Mouse (Mus musculus): Measurements from ENCODE around the gene Cald1. TPM values are rescaled to one million over a fixed set of nuclear protein-coding genes. Genes with fewer than 3 reads are reported as not detected.

Gene Cald1
- polyA plus RNA-seq, 1 experiment from 2014 or later: 70.4 TPM

DNA sequence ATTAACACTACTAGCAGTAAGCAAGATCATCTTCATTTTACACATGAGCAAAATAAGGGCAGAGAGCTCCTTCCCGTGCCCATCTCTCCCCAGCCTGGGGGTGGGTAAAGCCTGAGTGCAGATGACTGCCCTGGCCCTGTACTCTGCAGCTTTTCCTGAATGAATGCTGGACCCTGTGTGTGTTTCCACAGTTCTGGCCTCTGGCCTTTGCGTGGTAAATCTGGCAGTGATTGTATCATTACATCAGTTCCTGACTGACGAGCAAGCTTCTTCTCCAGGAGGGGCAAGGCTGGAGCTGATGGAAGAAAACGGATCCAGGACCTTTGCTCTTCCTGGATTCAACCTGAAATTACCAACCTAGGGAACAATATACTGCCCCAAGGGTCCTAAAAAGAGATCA is 122.1 kb downstream of the Cald1 start:
- Histone ChIP-seq H3K9ac (no peak overlapping the region), H3K27ac (no peak overlapping the region), H3K4me2 (no peak overlapping the region), H3K9me3 (replicated peaks) (no peaks in the 10 kb centered on the region), H3K36me3 (peaks cover 8% of the 10 kb centered on the region; the same call in 1 of the 2 replicates), H3K27me3 (no peaks in the 10 kb centered on the region), H3K4me1 (replicated peaks) (peaks cover 59% of the 10 kb centered on the region), H3K4me3 (replicated peaks) (no peak overlapping the region)
- no peak for ATAC-seq (ENCODE audit: low read depth)
- WGBS (ENCODE audit: insufficient replicate concordance): 46% methylated on average over 4 of the region's 4 CpGs
- DNase-seq: no peak

DNA sequence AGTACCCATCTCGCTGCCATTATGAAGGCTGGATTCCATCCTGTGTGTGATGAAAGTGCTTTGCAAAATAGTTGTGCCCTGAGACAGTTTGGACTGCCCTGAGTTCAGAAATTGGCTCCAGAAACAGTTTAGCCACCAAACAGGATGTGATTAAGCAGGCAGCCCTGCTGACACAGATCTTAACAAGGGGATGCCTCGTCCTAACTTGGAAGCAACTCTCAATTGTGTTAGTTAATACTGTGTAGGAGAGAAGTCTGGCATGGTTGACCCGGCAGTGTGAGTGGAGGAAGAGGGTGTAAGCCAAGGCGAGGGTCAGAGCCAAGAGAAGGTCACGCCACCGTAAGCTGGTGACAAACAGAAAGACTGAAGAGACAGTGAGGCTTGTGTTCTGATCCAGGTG is 123.4 kb downstream of the Cald1 start:
- ATAC-seq (ENCODE audit: low read depth) (no peak), DNase-seq (no peak)
- H3K4me1 ChIP-seq (replicated peaks): peaks cover 48% of the 10 kb centered on the region
- H3K27me3 ChIP-seq: no peaks in the 10 kb centered on the region
- H3K36me3 ChIP-seq: peaks cover 8% of the 10 kb centered on the region; the same call in 1 of the 2 replicates
- WGBS (ENCODE audit: insufficient replicate concordance): 45% methylated on average over 6 of the region's 6 CpGs
- H3K9me3 ChIP-seq (replicated peaks): no peaks in the 10 kb centered on the region
- H3K27ac ChIP-seq: no peak overlapping the region
- no peak overlapping the region for H3K4me2 ChIP-seq
- H3K4me3 ChIP-seq (replicated peaks): no peak overlapping the region
- no peak overlapping the region for H3K9ac ChIP-seq

DNA sequence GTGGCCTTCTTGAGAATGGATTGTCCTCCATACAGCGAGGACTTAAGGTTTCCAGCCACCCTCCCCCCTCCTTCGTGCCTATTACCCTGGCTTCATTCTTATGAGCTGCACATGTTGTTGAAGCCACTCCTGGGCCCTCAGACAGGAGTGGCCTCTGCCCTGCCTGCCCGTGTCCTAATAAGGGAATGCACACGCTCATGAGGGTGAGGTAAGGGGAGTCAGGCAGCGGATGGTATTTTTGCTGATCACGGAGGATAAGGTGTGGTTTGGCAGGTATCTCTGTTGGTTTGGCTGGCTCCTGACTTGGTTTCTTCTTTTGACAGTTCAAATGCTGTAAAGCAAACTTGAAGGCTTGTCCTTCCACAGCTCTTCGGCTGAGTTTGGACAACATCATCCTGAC is 124.4 kb downstream of the Cald1 start:
- DNase-seq (no peak), ATAC-seq (ENCODE audit: low read depth) (no peak)
- 71% methylated on average over 7 of the region's 7 CpGs for WGBS (ENCODE audit: insufficient replicate concordance)
- no peak overlapping the region for H3K4me3 ChIP-seq (replicated peaks)
- H3K36me3 ChIP-seq: peaks cover 8% of the 10 kb centered on the region; the same call in 1 of the 2 replicates
- no peaks in the 10 kb centered on the region for H3K27me3 ChIP-seq
- no peaks in the 10 kb centered on the region for H3K9me3 ChIP-seq (replicated peaks)
- H3K27ac ChIP-seq: no peak overlapping the region
- H3K4me2 ChIP-seq: no peak overlapping the region
- H3K4me1 ChIP-seq (replicated peaks): peaks cover 44% of the 10 kb centered on the region
- H3K9ac ChIP-seq: no peak overlapping the region

DNA sequence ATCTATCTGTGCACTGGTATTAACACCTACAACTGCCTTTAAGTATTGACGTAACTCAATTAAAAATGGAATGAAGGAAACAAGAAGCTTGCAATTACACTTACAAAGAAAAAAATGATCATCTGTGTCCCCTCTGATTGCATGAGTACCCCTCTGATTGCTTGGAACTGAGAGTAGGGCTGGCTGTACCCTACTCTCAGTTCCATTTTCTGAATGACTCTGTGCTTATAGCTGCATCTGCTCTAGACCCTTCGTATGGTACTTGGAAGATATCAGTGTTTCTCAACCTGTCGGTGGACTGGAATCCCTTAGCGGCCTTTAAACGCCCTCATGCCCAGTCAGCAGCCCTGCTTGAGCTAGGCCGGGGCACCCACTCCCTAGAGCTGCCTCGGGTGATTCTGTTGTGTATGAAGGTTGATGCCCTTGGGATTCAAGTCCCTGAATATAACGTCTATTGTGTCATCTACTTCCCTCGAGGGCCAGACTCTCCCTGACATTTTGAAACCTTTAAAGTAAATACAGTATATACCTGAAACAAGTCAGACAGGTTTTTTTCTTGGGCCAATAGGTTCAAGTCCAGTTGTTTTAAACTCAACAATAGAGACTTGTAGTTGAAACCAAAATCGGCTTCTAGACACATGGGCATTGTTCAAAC is 125.1 kb downstream of the Cald1 start:
- Histone ChIP-seq H3K36me3 (peaks cover 8% of the 10 kb centered on the region; the same call in 1 of the 2 replicates), H3K27me3 (no peaks in the 10 kb centered on the region), H3K4me3 (replicated peaks) (no peak overlapping the region), H3K27ac (no peak overlapping the region), H3K4me1 (replicated peaks) (peaks cover 39% of the 10 kb centered on the region), H3K4me2 (no peak overlapping the region), H3K9me3 (replicated peaks) (no peaks in the 10 kb centered on the region), H3K9ac (no peak overlapping the region)
- DNase-seq (no peak), ATAC-seq (ENCODE audit: low read depth) (no peak)
- WGBS (ENCODE audit: insufficient replicate concordance): 66% methylated on average over 10 of the region's 10 CpGs

DNA sequence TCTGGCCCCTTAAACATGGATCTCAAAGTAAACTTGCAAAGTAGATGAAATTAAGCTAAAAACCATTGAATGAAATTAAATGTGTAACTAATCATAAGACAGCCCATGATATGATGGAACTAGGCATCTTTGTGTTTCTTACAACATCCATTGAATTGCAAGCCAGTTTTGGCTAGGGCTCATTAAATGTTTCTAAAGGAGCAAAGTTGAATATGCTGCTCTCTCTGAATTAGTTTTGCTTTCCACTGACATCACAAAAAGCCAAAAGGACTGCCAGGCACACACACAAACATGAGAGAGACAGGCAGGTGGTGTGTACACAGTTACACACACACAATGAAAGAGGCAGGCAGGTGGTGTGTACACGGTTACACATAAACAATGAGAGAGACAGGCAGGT is 127.4 kb downstream of the Cald1 start:
- Histone ChIP-seq H3K27me3 (no peaks in the 10 kb centered on the region), H3K27ac (0 out of 2 replicates have a peak overlapping the region, but pooled peaks have one; percentile 19), H3K36me3 (peaks cover 8% of the 10 kb centered on the region; the same call in 1 of the 2 replicates), H3K9me3 (replicated peaks) (no peaks in the 10 kb centered on the region), H3K4me1 (replicated peaks) (peaks cover 36% of the 10 kb centered on the region), H3K9ac (no peak overlapping the region), H3K4me3 (replicated peaks) (no peak overlapping the region), H3K4me2 (no peak overlapping the region)
- WGBS (ENCODE audit: insufficient replicate concordance): 65% methylated on average over 1 of the region's 1 CpGs
- ATAC-seq (ENCODE audit: low read depth) (no peak), DNase-seq (no peak)

DNA sequence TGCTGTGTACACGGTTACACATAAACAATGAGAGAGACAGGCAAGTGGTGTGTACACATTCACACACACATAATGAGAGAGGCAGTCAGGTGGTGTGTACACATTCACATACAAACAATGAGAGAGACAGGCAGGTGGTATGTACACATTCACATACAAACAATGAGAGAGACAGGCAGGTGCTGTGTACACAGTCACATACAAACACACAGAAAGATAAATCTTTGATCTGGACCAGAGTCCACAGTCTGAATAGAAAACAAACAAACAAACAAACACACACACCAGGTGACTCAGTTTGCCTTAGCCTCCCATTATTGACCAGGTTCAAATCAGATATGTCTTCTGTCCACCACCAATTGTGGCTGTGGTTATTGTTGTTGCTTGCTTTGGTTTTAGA is 127.8 kb downstream of the Cald1 start:
- Histone ChIP-seq H3K36me3 (peaks cover 8% of the 10 kb centered on the region; the same call in 1 of the 2 replicates), H3K4me3 (replicated peaks) (no peak overlapping the region), H3K27ac (0 out of 2 replicates have a peak overlapping the region, but pooled peaks have one; percentile 19), H3K9me3 (replicated peaks) (no peaks in the 10 kb centered on the region), H3K4me2 (no peak overlapping the region), H3K4me1 (replicated peaks) (peaks cover 31% of the 10 kb centered on the region), H3K9ac (no peak overlapping the region), H3K27me3 (no peaks in the 10 kb centered on the region)
- 40% methylated on average over 1 of the region's 1 CpGs for WGBS (ENCODE audit: insufficient replicate concordance)
- no peak for DNase-seq
- ATAC-seq (ENCODE audit: low read depth): peak; percentile 27; the same call in 1 of the 2 replicates

DNA sequence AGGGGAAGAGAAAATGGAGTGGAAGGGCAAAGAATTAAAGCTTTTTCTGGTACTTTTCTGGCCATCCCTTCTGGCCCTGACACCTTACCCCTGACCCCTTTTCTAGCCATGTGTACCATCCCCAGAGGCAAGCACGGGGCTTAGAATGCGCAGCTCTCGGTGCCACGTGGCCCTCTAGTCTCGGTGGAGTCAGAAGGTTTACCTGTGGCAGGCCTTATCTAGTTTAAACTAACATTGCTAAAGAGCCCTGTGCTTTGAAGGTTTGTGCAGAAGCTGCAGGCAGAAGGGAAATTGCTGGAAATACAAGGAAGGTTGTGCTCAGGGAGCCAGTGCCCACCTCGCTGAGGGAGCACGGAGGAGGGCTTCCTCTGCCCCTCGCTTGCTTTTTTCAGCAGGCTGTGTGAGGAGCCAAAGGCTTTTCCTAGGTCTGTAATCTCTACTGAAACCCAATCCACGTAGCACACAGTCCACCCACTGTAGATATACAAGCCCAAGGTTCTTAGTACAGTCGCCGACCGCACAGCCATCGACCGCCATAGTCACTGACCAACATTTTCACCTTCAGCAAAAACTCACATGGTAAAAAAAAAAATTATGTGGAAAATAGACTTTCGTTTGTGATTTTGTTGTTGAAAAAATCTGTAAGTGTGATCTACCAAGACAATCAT is 129.2 kb downstream of the Cald1 start:
- Histone ChIP-seq H3K27ac (peak overlapping the region; percentile 61), H3K9me3 (replicated peaks) (no peaks in the 10 kb centered on the region)
- WGBS (ENCODE audit: insufficient replicate concordance): 68% methylated on average over 15 of the region's 15 CpGs

DNA sequence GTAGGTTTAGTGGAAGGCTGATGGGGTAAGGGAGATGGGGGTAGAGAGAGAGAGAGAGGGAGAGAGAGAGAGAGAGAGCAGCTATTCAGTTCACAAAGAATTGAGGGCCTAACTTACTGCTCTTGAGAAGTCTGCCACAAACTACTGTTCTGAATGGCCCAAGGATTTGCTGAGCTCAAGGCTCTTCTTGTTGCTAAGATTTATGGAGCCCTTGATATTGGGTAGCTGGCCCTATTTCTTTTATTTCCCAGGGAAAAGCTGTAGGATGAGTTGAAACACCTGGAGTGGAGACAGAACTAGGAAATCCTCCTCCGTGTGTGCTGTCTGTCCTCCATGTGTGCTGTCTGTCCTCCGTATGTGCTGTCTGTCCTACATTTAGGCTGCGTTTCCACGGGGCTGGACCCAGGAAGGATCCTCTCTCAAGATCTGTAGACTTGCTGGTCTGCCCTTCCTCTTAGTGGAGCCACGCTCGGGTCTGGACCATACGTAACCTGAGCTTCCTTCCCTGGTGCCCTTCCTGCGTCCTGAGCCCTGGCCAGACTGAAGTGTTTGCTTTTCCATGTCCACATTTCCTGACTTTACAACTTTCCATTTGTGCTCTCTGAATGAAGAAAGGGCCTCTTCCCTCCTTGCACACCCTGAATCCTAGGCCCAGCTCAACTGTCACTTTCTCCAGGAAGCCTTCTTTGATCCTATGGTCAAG is 131.3 kb downstream of the Cald1 start:
- Histone ChIP-seq H3K9me3 (replicated peaks) (no peaks in the 10 kb centered on the region), H3K4me1 (replicated peaks) (peaks cover 20% of the 10 kb centered on the region), H3K36me3 (peaks cover 3% of the 10 kb centered on the region; the same call in 1 of the 2 replicates), H3K27me3 (no peaks in the 10 kb centered on the region), H3K27ac (no peak overlapping the region), H3K4me3 (replicated peaks) (no peak overlapping the region), H3K9ac (no peak overlapping the region), H3K4me2 (no peak overlapping the region)
- 58% methylated on average over 8 of the region's 8 CpGs for whole genome bisulfite sequencing (ENCODE audit: insufficient replicate concordance)
- DNase-seq (no peak), ATAC-seq (ENCODE audit: low read depth) (no peak)

More for the DNA sequence above, 129.2 kb downstream of the Cald1 start:
- Histone ChIP-seq H3K4me1 (replicated peaks) (peaks cover 20% of the 10 kb centered on the region), H3K9ac (no peak overlapping the region), H3K4me3 (replicated peaks) (no peak overlapping the region), H3K27me3 (no peaks in the 10 kb centered on the region), H3K36me3 (peaks cover 8% of the 10 kb centered on the region; the same call in 1 of the 2 replicates), H3K4me2 (no peak overlapping the region)
- DNase-seq (no peak), ATAC-seq (ENCODE audit: low read depth) (peak; percentile 66)

DNA sequence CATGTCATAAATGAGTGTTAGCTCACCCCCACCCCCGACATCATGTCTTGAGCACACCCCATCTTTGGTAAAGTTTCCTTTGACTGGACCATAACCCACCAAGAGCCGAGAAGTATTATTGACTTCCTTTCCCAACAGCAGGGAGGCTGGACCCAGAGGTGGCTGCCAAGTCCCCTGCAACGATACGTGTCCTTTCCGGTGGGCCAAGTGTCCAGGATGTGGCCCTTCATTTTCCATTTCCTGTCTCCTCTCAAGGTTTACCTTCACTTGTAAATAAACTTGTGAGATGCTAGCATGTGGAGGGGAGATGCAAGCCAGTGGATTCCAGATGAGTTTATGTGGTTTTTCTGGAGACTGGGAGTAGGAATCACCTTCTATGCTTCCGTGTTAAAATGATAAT is 132.7 kb downstream of the Cald1 start:
- 64% methylated on average over 6 of the region's 6 CpGs for WGBS (ENCODE audit: insufficient replicate concordance)
- no peaks in the 10 kb centered on the region for H3K9me3 ChIP-seq (replicated peaks)
- DNase-seq (no peak), ATAC-seq (ENCODE audit: low read depth) (no peak)
- H3K4me3 ChIP-seq (replicated peaks): no peak overlapping the region
- H3K27ac ChIP-seq: no peak overlapping the region
- H3K4me2 ChIP-seq: no peak overlapping the region
- no peak overlapping the region for H3K9ac ChIP-seq
- no peaks in the 10 kb centered on the region for H3K27me3 ChIP-seq
- no peaks in the 10 kb centered on the region for H3K36me3 ChIP-seq
- H3K4me1 ChIP-seq (replicated peaks): peaks cover 20% of the 10 kb centered on the region

DNA sequence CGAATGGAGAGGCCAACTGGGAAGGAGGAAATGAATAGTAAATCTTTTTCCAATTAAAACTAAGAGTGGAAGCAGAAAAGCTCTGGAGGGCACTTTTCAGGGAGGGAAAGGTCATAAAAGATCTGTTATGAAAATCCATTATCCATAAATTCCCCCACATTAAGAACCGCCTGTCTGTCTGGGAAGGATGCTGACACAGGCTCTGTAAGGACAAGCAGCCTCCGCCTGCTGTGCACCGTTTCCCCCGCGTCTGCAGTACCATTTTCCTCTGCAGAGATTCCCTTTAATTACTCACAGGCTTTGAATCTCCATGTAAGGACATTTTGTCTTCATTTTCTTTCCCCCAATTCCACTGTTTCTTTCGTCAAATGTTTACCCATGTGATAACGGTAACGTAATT is 133.2 kb downstream of the Cald1 start:
- no peak overlapping the region for H3K9ac ChIP-seq
- H3K27ac ChIP-seq: no peak overlapping the region
- H3K4me3 ChIP-seq (replicated peaks): no peak overlapping the region
- ATAC-seq (ENCODE audit: low read depth) (no peak), DNase-seq (no peak)
- 77% methylated on average over 9 of the region's 9 CpGs for WGBS (ENCODE audit: insufficient replicate concordance)
- peaks cover 20% of the 10 kb centered on the region for H3K4me1 ChIP-seq (replicated peaks)
- H3K36me3 ChIP-seq: no peaks in the 10 kb centered on the region
- no peaks in the 10 kb centered on the region for H3K9me3 ChIP-seq (replicated peaks)
- no peak overlapping the region for H3K4me2 ChIP-seq
- no peaks in the 10 kb centered on the region for H3K27me3 ChIP-seq

DNA sequence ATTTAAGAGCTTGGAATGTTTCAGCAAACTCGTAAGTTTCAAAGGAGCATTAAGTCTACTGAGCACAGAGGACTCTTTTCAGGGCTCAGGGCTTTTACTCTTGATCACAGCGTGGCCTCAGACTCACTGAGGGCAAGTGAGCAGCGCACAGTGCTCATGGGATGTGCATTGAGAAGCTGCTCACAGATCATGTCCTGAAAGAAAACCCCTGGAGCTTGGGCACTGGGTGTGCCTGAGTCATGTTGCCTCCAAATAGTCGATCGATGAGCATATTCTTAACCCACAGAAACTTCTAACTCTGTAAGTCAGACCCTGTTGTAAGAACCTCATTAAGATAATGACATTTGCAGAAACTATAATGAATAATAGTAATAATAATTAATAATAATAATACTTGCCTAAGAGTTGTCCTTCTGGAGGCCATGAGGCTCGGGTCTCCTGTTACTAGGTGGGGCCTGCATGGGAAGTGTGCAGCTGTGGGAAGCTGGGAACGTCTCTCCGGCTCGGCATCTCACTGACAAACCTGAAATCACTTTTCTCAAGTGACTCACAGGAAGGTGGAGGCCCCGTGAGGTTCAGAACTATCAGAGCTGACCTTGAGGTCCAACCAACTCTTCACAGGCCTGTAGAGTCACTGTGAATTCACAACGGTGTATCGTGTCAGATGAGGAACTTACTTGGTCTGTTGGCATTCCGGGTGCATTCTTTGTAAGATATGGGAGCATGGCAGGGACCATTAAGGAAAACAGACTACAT is 136.8 kb downstream of the Cald1 start:
- Histone ChIP-seq H3K9me3 (replicated peaks) (no peaks in the 10 kb centered on the region), H3K4me1 (replicated peaks) (peaks cover 17% of the 10 kb centered on the region), H3K9ac (no peak overlapping the region), H3K27ac (no peak overlapping the region), H3K27me3 (no peaks in the 10 kb centered on the region), H3K4me3 (replicated peaks) (no peak overlapping the region), H3K4me2 (no peak overlapping the region), H3K36me3 (no peaks in the 10 kb centered on the region)
- no peak for ATAC-seq (ENCODE audit: low read depth)
- 68% methylated on average over 13 of the region's 13 CpGs for WGBS (ENCODE audit: insufficient replicate concordance)
- no peak for DNase-seq

All from liver, embryonic 13.5 days (tissue).